Mouse (Mus musculus) CH12.LX (cell line): ENCODE results near the gene Entpd8. TPM values are rescaled to one million over a fixed set of nuclear protein-coding genes. Genes with fewer than 3 reads are reported as not detected.

Experiments
- DNase-seq: peaks from one replicate; pipeline ENCODE4 v3.0.0-alpha.2; 2013; ENCODE audit errors: extremely low read depth
- H3K27ac ChIP-seq: 2 replicates; pipeline ENCODE4 v1.5.1; 2012; ENCODE audit warnings: low read depth, mild to moderate bottlenecking, control low read depth, moderate library complexity; ENCODE audit not compliant: insufficient read depth
- H3K27me3 ChIP-seq: replicated peaks from 2 replicates; pipeline ENCODE3; 2012; ENCODE audit warnings: inconsistent platforms
- H3K36me3 ChIP-seq, 2 experiments: replicated peaks in 1 of 2; 2 replicates each; pipeline versions ENCODE3 to v1.6.1; 2012; ENCODE audit warnings: inconsistent platforms in 1 of 2, low read length in 1 of 2, mild to moderate bottlenecking in 1 of 2, mixed read lengths in 1 of 2, moderate library complexity in 1 of 2; ENCODE audit not compliant: control insufficient read depth in 1 of 2, insufficient read depth in 1 of 2
- H3K4me1 ChIP-seq, 2 experiments: 2 replicates each; pipeline ENCODE4 v1.6.1; 2012; ENCODE audit warnings: inconsistent platforms in 1 of 2, moderate library complexity in 1 of 2; ENCODE audit not compliant: insufficient read depth in 2 of 2, control insufficient read depth in 1 of 2
- H3K4me2 ChIP-seq: 2 replicates; pipeline ENCODE4 v1.6.1; 2012; ENCODE audit warnings: low read depth, mild to moderate bottlenecking, control low read depth; ENCODE audit not compliant: poor library complexity, insufficient read depth, severe bottlenecking
- H3K4me3 ChIP-seq, 3 experiments: fragments of 150-350 bp in 1 of 3; sonication (generic) in 1 of 3; replicated peaks in 1 of 3; 2 replicates each; pipeline versions ENCODE3 to v1.5.1; 2011 to 2012; ENCODE audit warnings: low read depth in 2 of 3, low read length in 2 of 3, mild to moderate bottlenecking in 2 of 3, moderate library complexity in 2 of 3, control low read depth in 1 of 3, improper control_type of control experiment in 1 of 3, inconsistent platforms in 1 of 3, mixed read lengths in 1 of 3; ENCODE audit not compliant: poor library complexity in 1 of 3
- H3K79me2 ChIP-seq: replicated peaks from 2 replicates; pipeline ENCODE4 v1.6.1; 2012; ENCODE audit warnings: mild to moderate bottlenecking, moderate library complexity; ENCODE audit not compliant: control insufficient read depth, poor library complexity, insufficient read depth, severe bottlenecking; ENCODE audit errors: extremely low read depth
- H3K9ac ChIP-seq: 2 replicates; pipeline ENCODE4 v1.6.1; 2012; ENCODE audit warnings: low read depth, mild to moderate bottlenecking, control low read depth, moderate library complexity; ENCODE audit not compliant: insufficient read depth
- H3K9me3 ChIP-seq: replicated peaks from 2 replicates; pipeline ENCODE3; 2012; ENCODE audit warnings: low read length, inconsistent platforms, mixed read lengths
- CHD2 ChIP-seq: IDR thresholded peaks from 2 replicates; pipeline ENCODE4 v1.6.1; 2011; ENCODE audit warnings: low read length, improper control_type of control experiment
- CTCF ChIP-seq, 2 experiments: IDR thresholded peaks in 1 of 2; conservative IDR thresholded peaks in 1 of 2; 2 replicates each; pipeline ENCODE4 v1.5.1; 2011 to 2012; ENCODE audit warnings: low read depth in 2 of 2, low read length in 2 of 2, improper control_type of control experiment in 1 of 2, inconsistent platforms in 1 of 2, mild to moderate bottlenecking in 1 of 2, moderate library complexity in 1 of 2
- E2F4 ChIP-seq: IDR thresholded peaks from 2 replicates; pipeline ENCODE4 v1.6.1; 2011; ENCODE audit warnings: low read depth, low read length, improper control_type of control experiment; ENCODE audit not compliant: insufficient replicate concordance
- EP300 ChIP-seq: IDR thresholded peaks from 2 replicates; pipeline ENCODE4 v1.6.1; 2011; ENCODE audit warnings: low read length, improper control_type of control experiment
- HCFC1 ChIP-seq: IDR thresholded peaks from 2 replicates; pipeline ENCODE4 v1.6.1; 2012; ENCODE audit warnings: low read depth, mild to moderate bottlenecking, inconsistent platforms, low read length, improper control_type of control experiment
- IRF4 ChIP-seq: IDR thresholded peaks from 2 replicates; pipeline ENCODE4 v1.6.1; 2014; ENCODE audit warnings: low read depth, mild to moderate bottlenecking, inconsistent platforms, low read length, improper control_type of control experiment
- JUN ChIP-seq: IDR thresholded peaks from 2 replicates; pipeline ENCODE4 v1.6.1; 2011; ENCODE audit warnings: low read depth, mild to moderate bottlenecking, low read length, improper control_type of control experiment, moderate library complexity; ENCODE audit not compliant: insufficient read depth
- MAX ChIP-seq: IDR thresholded peaks from 2 replicates; pipeline ENCODE4 v1.6.1; 2011; ENCODE audit warnings: low read length, improper control_type of control experiment
- MAZ ChIP-seq: IDR thresholded peaks from 2 replicates; pipeline ENCODE4 v1.6.1; 2012; ENCODE audit warnings: low read depth, mild to moderate bottlenecking, inconsistent platforms, low read length, improper control_type of control experiment, moderate library complexity
- MEF2A ChIP-seq: IDR thresholded peaks from 2 replicates; pipeline ENCODE4 v1.6.1; 2014; ENCODE audit warnings: low read depth, mild to moderate bottlenecking, inconsistent platforms, low read length, improper control_type of control experiment, borderline replicate concordance
- MXI1 ChIP-seq: IDR thresholded peaks from 2 replicates; pipeline ENCODE4 v1.6.1; 2011; ENCODE audit warnings: mild to moderate bottlenecking, low read depth, low read length, improper control_type of control experiment
- MYC ChIP-seq: IDR thresholded peaks from 2 replicates; pipeline ENCODE4 v1.6.1; 2011; ENCODE audit warnings: low read depth, mild to moderate bottlenecking, improper control_type of control experiment, low read length
- NELFE ChIP-seq: IDR thresholded peaks from 2 replicates; pipeline ENCODE4 v1.6.1; 2011; ENCODE audit warnings: low read depth, low read length, improper control_type of control experiment
- NRF1 ChIP-seq: IDR thresholded peaks from 2 replicates; pipeline ENCODE4 v1.6.1; 2014; ENCODE audit warnings: low read depth, mild to moderate bottlenecking, inconsistent platforms, low read length, improper control_type of control experiment, moderate library complexity
- PAX5 ChIP-seq: IDR thresholded peaks from 2 replicates; pipeline ENCODE4 v1.6.1; 2012; ENCODE audit warnings: low read length, inconsistent platforms, mixed read lengths
- POLR2AphosphoS2 ChIP-seq: IDR thresholded peaks from 2 replicates; pipeline ENCODE4 v1.6.1; 2011; ENCODE audit warnings: low read depth, low read length, improper control_type of control experiment
- RCOR1 ChIP-seq: conservative IDR thresholded peaks from 2 replicates; pipeline ENCODE4 v1.6.1; 2012; ENCODE audit warnings: low read depth, mild to moderate bottlenecking, inconsistent platforms, low read length, improper control_type of control experiment
- TBP ChIP-seq: conservative IDR thresholded peaks from 2 replicates; pipeline ENCODE4 v1.6.1; 2011; ENCODE audit warnings: low read depth, low read length, improper control_type of control experiment
- TCF12 ChIP-seq: IDR thresholded peaks from 2 replicates; pipeline ENCODE4 v1.6.1; 2014; ENCODE audit warnings: low read depth, mild to moderate bottlenecking, inconsistent platforms, low read length, improper control_type of control experiment
- UBTF ChIP-seq: IDR thresholded peaks from 2 replicates; pipeline ENCODE4 v1.6.1; 2012; ENCODE audit warnings: low read depth, mild to moderate bottlenecking, inconsistent platforms, low read length, improper control_type of control experiment, moderate library complexity
- USF1 ChIP-seq: IDR thresholded peaks from 2 replicates; pipeline ENCODE4 v1.6.1; 2014; ENCODE audit warnings: low read depth, mild to moderate bottlenecking, inconsistent platforms, low read length, improper control_type of control experiment
- USF2 ChIP-seq: conservative IDR thresholded peaks from 2 replicates; pipeline ENCODE4 v1.6.1; 2011; ENCODE audit warnings: low read depth, low read length, improper control_type of control experiment
- ZKSCAN1 ChIP-seq: IDR thresholded peaks from 2 replicates; pipeline ENCODE4 v1.6.1; 2012; ENCODE audit warnings: low read depth, inconsistent platforms, low read length, improper control_type of control experiment, borderline replicate concordance
- dilution Hi-C: fragments of 300-500 bp; cut with MboI; formaldehyde crosslinking; loops from 2 replicates; pipeline ENCODE4 v1.14.3; 2020; ENCODE audit warnings: low sequenced_read_pairs; ENCODE audit not compliant: extremely low pct_unique_long_range_greater_than_20kb, extremely low pct_ligation_motif_present
- in situ Hi-C: fragments of 300-500 bp; cut with MboI; formaldehyde crosslinking; loops from 3 replicates; pipeline ENCODE4 v1.14.3; 2019; ENCODE audit warnings: low sequenced_read_pairs, low pct_ligation_motif_present, low pct_unique_long_range_greater_than_20kb, mixed read lengths
- polyA plus RNA-seq: library from polyadenylated mRNA; unstranded; fragments of >175 nt; gene quantifications from 2 replicates; pipeline ENCODE4 v1.2.1, GENCODE M21; 2012; ENCODE audit warnings: low read depth; ENCODE audit not compliant: insufficient read length
- total RNA-seq, 2 experiments: library from RNA; depleted of rRNA; stranded (reverse); fragments of 300-350 nt in 1 of 2; fragments of >200 nt in 1 of 2; gene quantifications; 2 replicates each; pipeline ENCODE4 v1.2.3; 2012 to 2014

Entpd8 gene
- total and polyA plus RNA-seq, 3 experiments = not detected

- TF ChIP-seq MAX (no peak), MXI1 (no peak), NELFE (no peak), JUN (0 out of 2 replicates have a peak, but pooled peaks have one; percentile 11), PAX5 (no peak), ZKSCAN1 (no peak), MEF2A (no peak), RCOR1 (no peak), IRF4 (peak; percentile 81), TCF12 (no peak), POLR2AphosphoS2 (no peak), CHD2 (no peak), EP300 (0 out of 2 replicates have a peak, but pooled peaks have one; percentile 20), HCFC1 (no peak), CTCF (conservative IDR thresholded peaks at IDR 0.05 in 1 of 2, IDR thresholded peaks at IDR 0.05 in 1 of 2; ENCODE audit: low read depth in 2 of 2, low read length in 2 of 2) (no peak), TBP (0 out of 2 replicates have a peak, but pooled peaks have one; percentile 54), MAZ (no peak)
- Histone ChIP-seq H3K27me3 (no peaks in the 10 kb centered on the region), H3K9ac (no peak overlapping the region), H3K36me3 (peaks cover 3 to 21% of the 10 kb centered on the region in 2 experiments), H3K4me1 (peaks cover 2 to 16% of the 10 kb centered on the region in 2 experiments; a peak in 2 of 4 replicates), H3K79me2 (no peaks in the 10 kb centered on the region), H3K4me3 (no peak overlapping the region), H3K27ac (no peak overlapping the region), H3K4me2 (0 out of 2 replicates have a peak overlapping the region, but pooled peaks have one; percentile 3), H3K9me3 (no peaks in the 10 kb centered on the region)
- in situ Hi-C loops = no loop called here
- dilution Hi-C loops = no loop called here
- DNase-seq = peak; percentile 24
Observed at GRCm38 (mm10) chr2:25066552-25066951, 13.6 kb upstream of the Entpd8 start.

- Histone ChIP-seq H3K27ac (no peak overlapping the region), H3K4me2 (no peak overlapping the region), H3K36me3 (no peaks in the 10 kb centered on the region), H3K9me3 (no peaks in the 10 kb centered on the region), H3K4me1 (peaks cover 2 to 16% of the 10 kb centered on the region in 2 experiments; a peak in 2 of 4 replicates), H3K79me2 (no peaks in the 10 kb centered on the region), H3K27me3 (no peaks in the 10 kb centered on the region), H3K9ac (no peak overlapping the region), H3K4me3 (no peak overlapping the region)
- dilution Hi-C loops (no loop called here), in situ Hi-C loops (no loop called here)
- TF ChIP-seq NRF1 = no peak
- no peak for TF ChIP-seq UBTF
- no peak for TF ChIP-seq PAX5
- TF ChIP-seq NELFE = no peak
- no peak for TF ChIP-seq MAX
- TF ChIP-seq TBP = no peak
- TF ChIP-seq ZKSCAN1 = no peak
- no peak for TF ChIP-seq MYC
- no peak for TF ChIP-seq USF2
- no peak for TF ChIP-seq EP300
- no peak for TF ChIP-seq USF1
- TF ChIP-seq CHD2 = no peak
- TF ChIP-seq HCFC1 = no peak
- no peak for TF ChIP-seq E2F4
- no peak for TF ChIP-seq POLR2AphosphoS2
- DNase-seq = no peak
Observed at GRCm38 (mm10) chr2:25069537-25069936, 10.6 kb upstream of the Entpd8 start.
